Mouse (Mus musculus): ENCODE results near the gene Plb1. TPM values are rescaled to one million over a fixed set of nuclear protein-coding genes. Genes with fewer than 3 reads are reported as not detected.
A peak's percentile ranks its signal among the peaks of the same experiment; 100 is the strongest.

The Plb1 gene
- polyA plus RNA-seq, 1 experiment from 2014 or later = 0.05 TPM

- no peak for ATAC-seq
- Histone ChIP-seq H3K9me3 (ENCODE audit: control insufficient read depth, low read length) (no peaks in the 10 kb centered on the region), H3K4me1 (ENCODE audit: control insufficient read depth, insufficient read depth, low read depth, low read length) (peaks cover 6% of the 10 kb centered on the region), H3K4me2 (ENCODE audit: low read length) (no peak overlapping the region), H3K9ac (ENCODE audit: low read depth, low read length) (no peak overlapping the region), H3K4me3 (ENCODE audit: low read length) (no peak overlapping the region), H3K36me3 (ENCODE audit: control insufficient read depth, insufficient read depth, low read length) (no peaks in the 10 kb centered on the region), H3K27ac (ENCODE audit: low read depth, low read length) (no peak overlapping the region), H3K27me3 (replicated peaks; ENCODE audit: control insufficient read depth, insufficient read depth, low read length) (no peaks in the 10 kb centered on the region)
- WGBS = 58% methylated on average over 3 of the region's 3 CpGs
Measured at GRCm38 (mm10) chr5:32280066-32280465, 47.6 kb downstream of the Plb1 start.

GRCm38 (mm10) chr5:32282345-32282744 is 49.8 kb downstream of the Plb1 start:
- Histone ChIP-seq H3K27me3 (replicated peaks; ENCODE audit: control insufficient read depth, insufficient read depth, low read length) (no peaks in the 10 kb centered on the region), H3K9ac (ENCODE audit: low read depth, low read length) (no peak overlapping the region), H3K9me3 (ENCODE audit: control insufficient read depth, low read length) (no peaks in the 10 kb centered on the region), H3K4me2 (ENCODE audit: low read length) (no peak overlapping the region), H3K36me3 (ENCODE audit: control insufficient read depth, insufficient read depth, low read length) (no peaks in the 10 kb centered on the region), H3K4me3 (ENCODE audit: low read length) (no peak overlapping the region), H3K4me1 (ENCODE audit: control insufficient read depth, insufficient read depth, low read depth, low read length) (peaks cover 6% of the 10 kb centered on the region), H3K27ac (ENCODE audit: low read depth, low read length) (no peak overlapping the region)
- WGBS = 53% methylated on average over 4 of the region's 4 CpGs
- no peak for ATAC-seq

GRCm38 (mm10) chr5:32283457-32283856 is 50.9 kb downstream of the Plb1 start:
- H3K27ac ChIP-seq (ENCODE audit: low read depth, low read length) = no peak overlapping the region
- no peak overlapping the region for H3K9ac ChIP-seq (ENCODE audit: low read depth, low read length)
- H3K4me3 ChIP-seq (ENCODE audit: low read length) = no peak overlapping the region
- H3K9me3 ChIP-seq (ENCODE audit: control insufficient read depth, low read length) = no peaks in the 10 kb centered on the region
- no peaks in the 10 kb centered on the region for H3K36me3 ChIP-seq (ENCODE audit: control insufficient read depth, insufficient read depth, low read length)
- no peaks in the 10 kb centered on the region for H3K27me3 ChIP-seq (replicated peaks; ENCODE audit: control insufficient read depth, insufficient read depth, low read length)
- 93% methylated on average over 2 of the region's 2 CpGs for WGBS
- H3K4me2 ChIP-seq (ENCODE audit: low read length) = no peak overlapping the region
- no peak for ATAC-seq
- peaks cover under 1% of the 10 kb centered on the region for H3K4me1 ChIP-seq (ENCODE audit: control insufficient read depth, insufficient read depth, low read depth, low read length)

GRCm38 (mm10) chr5:32286315-32286714 is 53.8 kb downstream of the Plb1 start:
- H3K27ac ChIP-seq (ENCODE audit: low read depth, low read length) = no peak overlapping the region
- H3K9ac ChIP-seq (ENCODE audit: low read depth, low read length) = no peak overlapping the region
- WGBS = 76% methylated on average over 4 of the region's 4 CpGs
- H3K4me2 ChIP-seq (ENCODE audit: low read length) = no peak overlapping the region
- H3K27me3 ChIP-seq (replicated peaks; ENCODE audit: control insufficient read depth, insufficient read depth, low read length) = no peaks in the 10 kb centered on the region
- no peaks in the 10 kb centered on the region for H3K4me1 ChIP-seq (ENCODE audit: control insufficient read depth, insufficient read depth, low read depth, low read length)
- ATAC-seq = no peak
- H3K4me3 ChIP-seq (ENCODE audit: low read length) = no peak overlapping the region
- H3K9me3 ChIP-seq (ENCODE audit: control insufficient read depth, low read length) = no peaks in the 10 kb centered on the region
- H3K36me3 ChIP-seq (ENCODE audit: control insufficient read depth, insufficient read depth, low read length) = no peaks in the 10 kb centered on the region

GRCm38 (mm10) chr5:32288021-32288420 is 55.5 kb downstream of the Plb1 start:
- H3K9me3 ChIP-seq (ENCODE audit: control insufficient read depth, low read length) = no peaks in the 10 kb centered on the region
- no peak overlapping the region for H3K4me3 ChIP-seq (ENCODE audit: low read length)
- no peaks in the 10 kb centered on the region for H3K4me1 ChIP-seq (ENCODE audit: control insufficient read depth, insufficient read depth, low read depth, low read length)
- no peak overlapping the region for H3K27ac ChIP-seq (ENCODE audit: low read depth, low read length)
- H3K27me3 ChIP-seq (replicated peaks; ENCODE audit: control insufficient read depth, insufficient read depth, low read length) = no peaks in the 10 kb centered on the region
- H3K4me2 ChIP-seq (ENCODE audit: low read length) = no peak overlapping the region
- no peak for ATAC-seq
- H3K36me3 ChIP-seq (ENCODE audit: control insufficient read depth, insufficient read depth, low read length) = no peaks in the 10 kb centered on the region
- no peak overlapping the region for H3K9ac ChIP-seq (ENCODE audit: low read depth, low read length)

GRCm38 (mm10) chr5:32291316-32291715 is 58.8 kb downstream of the Plb1 start:
- no peak for ATAC-seq
- Histone ChIP-seq H3K9ac (ENCODE audit: low read depth, low read length) (no peak overlapping the region), H3K4me1 (ENCODE audit: control insufficient read depth, insufficient read depth, low read depth, low read length) (no peaks in the 10 kb centered on the region), H3K36me3 (ENCODE audit: control insufficient read depth, insufficient read depth, low read length) (no peaks in the 10 kb centered on the region), H3K4me2 (ENCODE audit: low read length) (no peak overlapping the region), H3K9me3 (ENCODE audit: control insufficient read depth, low read length) (no peaks in the 10 kb centered on the region), H3K4me3 (ENCODE audit: low read length) (no peak overlapping the region), H3K27ac (ENCODE audit: low read depth, low read length) (no peak overlapping the region), H3K27me3 (replicated peaks; ENCODE audit: control insufficient read depth, insufficient read depth, low read length) (no peaks in the 10 kb centered on the region)
- 81% methylated on average over 2 of the region's 2 CpGs for WGBS

- Histone ChIP-seq H3K4me3 (ENCODE audit: low read length) (peak overlapping the region; percentile 29), H3K36me3 (ENCODE audit: control insufficient read depth, insufficient read depth, low read length) (no peaks in the 10 kb centered on the region), H3K4me2 (ENCODE audit: low read length) (peak overlapping the region; percentile 62), H3K9me3 (ENCODE audit: control insufficient read depth, low read length) (no peaks in the 10 kb centered on the region), H3K4me1 (ENCODE audit: control insufficient read depth, insufficient read depth, low read depth, low read length) (peaks cover 8% of the 10 kb centered on the region; the same call in 1 of the 2 replicates), H3K27me3 (replicated peaks; ENCODE audit: control insufficient read depth, insufficient read depth, low read length) (no peaks in the 10 kb centered on the region), H3K9ac (ENCODE audit: low read depth, low read length) (peak overlapping the region; percentile 49; the same call in 1 of the 2 replicates), H3K27ac (ENCODE audit: low read depth, low read length) (no peak overlapping the region)
- 8% methylated on average over 23 of the region's 23 CpGs for WGBS
- ATAC-seq = peak; percentile 96
Measured at GRCm38 (mm10) chr5:32302991-32303921, 70.7 kb downstream of the Plb1 start.

- ATAC-seq = no peak
- 70% methylated on average over 2 of the region's 2 CpGs for WGBS
- no peaks in the 10 kb centered on the region for H3K36me3 ChIP-seq (ENCODE audit: control insufficient read depth, insufficient read depth, low read length)
Measured at GRCm38 (mm10) chr5:32307106-32307505, 74.6 kb downstream of the Plb1 start.

GRCm38 (mm10) chr5:32308647-32309046 is 76.1 kb downstream of the Plb1 start:
- Histone ChIP-seq H3K27ac (ENCODE audit: low read depth, low read length) (no peak overlapping the region), H3K27me3 (replicated peaks; ENCODE audit: control insufficient read depth, insufficient read depth, low read length) (no peaks in the 10 kb centered on the region), H3K9me3 (ENCODE audit: control insufficient read depth, low read length) (no peaks in the 10 kb centered on the region), H3K9ac (ENCODE audit: low read depth, low read length) (no peak overlapping the region), H3K4me3 (ENCODE audit: low read length) (no peak overlapping the region), H3K4me1 (ENCODE audit: control insufficient read depth, insufficient read depth, low read depth, low read length) (no peaks in the 10 kb centered on the region), H3K4me2 (ENCODE audit: low read length) (no peak overlapping the region), H3K36me3 (ENCODE audit: control insufficient read depth, insufficient read depth, low read length) (no peaks in the 10 kb centered on the region)
- 87% methylated on average over 4 of the region's 4 CpGs for WGBS
- no peak for ATAC-seq

More at GRCm38 (mm10) chr5:32307106-32307505, 74.6 kb downstream of the Plb1 start:
- H3K4me3 ChIP-seq (ENCODE audit: low read length) = no peak overlapping the region
- peaks cover 8% of the 10 kb centered on the region; the same call in 1 of the 2 replicates for H3K4me1 ChIP-seq (ENCODE audit: control insufficient read depth, insufficient read depth, low read depth, low read length)
- H3K27me3 ChIP-seq (replicated peaks; ENCODE audit: control insufficient read depth, insufficient read depth, low read length) = no peaks in the 10 kb centered on the region
- no peaks in the 10 kb centered on the region for H3K9me3 ChIP-seq (ENCODE audit: control insufficient read depth, low read length)
- no peak overlapping the region for H3K27ac ChIP-seq (ENCODE audit: low read depth, low read length)
- H3K4me2 ChIP-seq (ENCODE audit: low read length) = no peak overlapping the region
- no peak overlapping the region for H3K9ac ChIP-seq (ENCODE audit: low read depth, low read length)

Data from hindbrain, embryonic 16.5 days (tissue).